Mouse (Mus musculus) olfactory bulb, adult 2 months (tissue): ENCODE results near the gene Plekhs1. TPM values are rescaled to one million over a fixed set of nuclear protein-coding genes. Genes with fewer than 3 reads are reported as not detected.

Experiments used
- H3K27ac ChIP-seq: fragments of 200-500 bp; 2 replicates; pipeline ENCODE4 v1.5.1; 2012; ENCODE audit warnings: low read depth, low read length; ENCODE audit not compliant: insufficient read depth
- H3K4me1 ChIP-seq: fragments of 200-500 bp; 2 replicates; pipeline ENCODE4 v1.6.1; 2012; ENCODE audit warnings: low read length; ENCODE audit not compliant: control insufficient read depth, insufficient read depth
- H3K4me3 ChIP-seq: fragments of 200-500 bp; 2 replicates; pipeline ENCODE4 v1.5.1; 2012; ENCODE audit warnings: mild to moderate bottlenecking, low read depth, low read length, moderate library complexity; ENCODE audit not compliant: insufficient read depth
- CTCF ChIP-seq: fragments of 200-500 bp; IDR thresholded peaks from 2 replicates; pipeline ENCODE4 v1.5.1; 2012; ENCODE audit warnings: low read depth, mild to moderate bottlenecking, low read length, moderate library complexity; ENCODE audit not compliant: insufficient read depth
- POLR2A ChIP-seq: fragments of 200-500 bp; IDR thresholded peaks from 2 replicates; pipeline ENCODE4 v1.6.1; 2012; ENCODE audit warnings: mild to moderate bottlenecking, low read depth, low read length, moderate library complexity; ENCODE audit not compliant: insufficient read depth
- WGBS: fragments of 180-500 bp; shearing (Covaris S2); methylation state at CpG from one replicate; pipeline ENCODE4 v1.1.7; 2018; 5-methylcytosine and 5-hydroxymethylcytosine counted together
- polyA plus RNA-seq: library from polyadenylated mRNA; stranded (reverse); fragments of >200 nt; gene quantifications from 2 replicates; pipeline ENCODE4 v1.2.4, GENCODE M21; 2012; ENCODE audit warnings: low replicate concordance; ENCODE audit not compliant: missing spikeins, insufficient read depth, insufficient read length

Gene Plekhs1
- polyA plus RNA-seq, 1 experiment = not detected

- TF ChIP-seq CTCF = no peak
- TF ChIP-seq POLR2A = no peak
- WGBS = 86% methylated on average over 8 of the region's 8 CpGs
These were observed 31.1 kb upstream of the Plekhs1 start for GRCm38 (mm10) chr19:56430369-56430768.

GRCm38 (mm10) chr19:56432706-56433105, 28.7 kb upstream of the Plekhs1 start:
- no peak overlapping the region for H3K4me3 ChIP-seq
- WGBS = 91% methylated on average over 10 of the region's 10 CpGs
- no peaks in the 10 kb centered on the region for H3K4me1 ChIP-seq
- H3K27ac ChIP-seq = no peak overlapping the region
- no peak for TF ChIP-seq CTCF
- TF ChIP-seq POLR2A = no peak

More at GRCm38 (mm10) chr19:56430369-56430768, 31.1 kb upstream of the Plekhs1 start:
- Histone ChIP-seq H3K27ac (no peak overlapping the region), H3K4me3 (no peak overlapping the region), H3K4me1 (peaks cover 8% of the 10 kb centered on the region)

GRCm38 (mm10) chr19:56433581-56433980, 27.9 kb upstream of the Plekhs1 start:
- TF ChIP-seq CTCF (no peak), POLR2A (no peak)
- WGBS = 93% methylated on average over 7 of the region's 7 CpGs
- H3K27ac ChIP-seq = no peak overlapping the region
- no peak overlapping the region for H3K4me3 ChIP-seq
- no peaks in the 10 kb centered on the region for H3K4me1 ChIP-seq

GRCm38 (mm10) chr19:56436380-56436779, 25.1 kb upstream of the Plekhs1 start:
- Histone ChIP-seq H3K4me3 (no peak overlapping the region), H3K4me1 (no peaks in the 10 kb centered on the region), H3K27ac (no peak overlapping the region)
- WGBS = 96% methylated on average over 13 of the region's 13 CpGs
- TF ChIP-seq POLR2A (no peak), CTCF (no peak)

GRCm38 (mm10) chr19:56438357-56439071, 22.9 kb upstream of the Plekhs1 start:
- no peak for TF ChIP-seq CTCF
- TF ChIP-seq POLR2A = no peak
- peaks cover 3% of the 10 kb centered on the region; the same call in 1 of the 2 replicates for H3K4me1 ChIP-seq
- H3K4me3 ChIP-seq = no peak overlapping the region
- WGBS = 84% methylated on average over 7 of the region's 7 CpGs
- H3K27ac ChIP-seq = no peak overlapping the region

DNA sequence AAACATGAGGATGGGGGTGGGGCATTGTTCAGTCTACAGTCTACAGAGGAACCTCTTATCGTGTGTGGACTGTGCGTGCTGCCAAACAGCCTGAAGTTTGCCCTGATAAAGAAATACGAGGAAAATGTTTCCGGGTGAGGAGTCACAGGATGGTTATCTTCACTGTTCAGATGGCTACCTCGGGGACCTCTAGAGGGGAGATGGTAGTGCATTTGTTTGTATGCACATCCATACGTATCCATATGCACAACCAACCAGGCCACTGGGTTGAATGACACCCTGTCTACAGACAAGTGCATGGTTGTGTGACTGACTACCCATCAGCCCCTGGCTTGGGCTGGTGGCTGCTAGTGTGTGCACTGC, 22.4 kb upstream of the Plekhs1 start:
- 94% methylated on average over 6 of the region's 6 CpGs for WGBS
- TF ChIP-seq POLR2A (no peak), CTCF (no peak)
- Histone ChIP-seq H3K27ac (no peak overlapping the region), H3K4me1 (peaks cover 4% of the 10 kb centered on the region; the same call in 1 of the 2 replicates), H3K4me3 (no peak overlapping the region)

- Histone ChIP-seq H3K27ac (no peak overlapping the region), H3K4me1 (peaks cover 4% of the 10 kb centered on the region; the same call in 1 of the 2 replicates), H3K4me3 (no peak overlapping the region)
- TF ChIP-seq CTCF (no peak), POLR2A (no peak)
- WGBS = 56% methylated on average over 14 of the region's 14 CpGs
These were observed 18.0 kb upstream of the Plekhs1 start for GRCm38 (mm10) chr19:56443445-56443844.

- peaks cover 11% of the 10 kb centered on the region for H3K4me1 ChIP-seq
- H3K4me3 ChIP-seq = no peak overlapping the region
- 95% methylated on average over 4 of the region's 4 CpGs for WGBS
- no peak for TF ChIP-seq POLR2A
- no peak for TF ChIP-seq CTCF
- H3K27ac ChIP-seq = no peak overlapping the region
These were observed 12.7 kb upstream of the Plekhs1 start for GRCm38 (mm10) chr19:56448784-56449183.

- Histone ChIP-seq H3K4me3 (no peak overlapping the region), H3K27ac (no peak overlapping the region), H3K4me1 (peaks cover 11% of the 10 kb centered on the region)
- WGBS = 86% methylated on average over 8 of the region's 8 CpGs
- TF ChIP-seq CTCF = no peak
- TF ChIP-seq POLR2A = no peak
These were observed 11.9 kb upstream of the Plekhs1 start for GRCm38 (mm10) chr19:56449537-56449936.

DNA sequence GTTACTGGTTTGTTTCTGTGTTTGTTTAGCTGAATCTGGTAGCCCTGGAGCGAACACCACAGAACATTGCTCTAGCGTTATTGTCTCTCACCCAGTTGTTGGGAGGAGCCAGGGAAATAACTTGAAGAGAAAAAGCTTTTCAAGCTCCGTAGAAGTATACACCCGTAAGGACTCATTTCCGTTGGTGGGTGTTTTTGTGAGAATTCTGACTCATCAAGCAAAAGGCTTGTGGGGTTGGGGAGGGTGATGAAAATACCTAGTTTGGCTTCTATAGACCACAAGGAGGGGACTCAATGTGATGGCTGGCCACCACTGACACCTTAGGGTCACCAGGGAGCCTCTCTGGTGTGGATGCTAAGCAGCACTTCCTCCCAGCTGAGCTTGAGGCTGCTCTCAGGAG, 10.5 kb upstream of the Plekhs1 start:
- Histone ChIP-seq H3K27ac (no peak overlapping the region), H3K4me3 (no peak overlapping the region), H3K4me1 (peaks cover 11% of the 10 kb centered on the region)
- no peak for TF ChIP-seq POLR2A
- TF ChIP-seq CTCF = no peak
- WGBS = 32% methylated on average over 5 of the region's 5 CpGs
